Mouse (Mus musculus): ENCODE results near the gene H2-M10.4.
"Not testable (repeated sequence)": the region's sequence is repeated elsewhere in the genome, so short reads cannot be mapped to it uniquely, and the experiment has no call there.

The H2-M10.4 gene

GRCm38 (mm10) chr17:36462234-36462633 lies at the start of gene H2-M10.4:
Gene H2-M10.4, minus strand, starts transcription at chr17:36462334.
- DNase-seq, result no peak

GRCm38 (mm10) chr17:36503910-36504309 lies 41.8 kb upstream of the H2-M10.4 start:
- DNase-seq, result no peak

GRCm38 (mm10) chr17:36500435-36500834 lies 38.3 kb upstream of the H2-M10.4 start:
- no peak for DNase-seq

GRCm38 (mm10) chr17:36488181-36488580 lies 26.0 kb upstream of the H2-M10.4 start:
- not testable (repeated sequence) for DNase-seq

- DNase-seq, result no peak
Measured at GRCm38 (mm10) chr17:36486687-36487230, 24.6 kb upstream of the H2-M10.4 start.

- no peak for DNase-seq
Measured at GRCm38 (mm10) chr17:36483865-36484264, 21.7 kb upstream of the H2-M10.4 start.

GRCm38 (mm10) chr17:36456260-36456659 lies 5.9 kb downstream of the H2-M10.4 start:
- DNase-seq, result no peak

- no peak for DNase-seq
Measured at GRCm38 (mm10) chr17:36431411-36431810, 30.7 kb downstream of the H2-M10.4 start.

GRCm38 (mm10) chr17:36418091-36418754 lies 43.9 kb downstream of the H2-M10.4 start:
- DNase-seq, result peak; percentile 19

GRCm38 (mm10) chr17:36417416-36417815 lies 44.7 kb downstream of the H2-M10.4 start:
- no peak for DNase-seq

- DNase-seq, result no peak
Measured at GRCm38 (mm10) chr17:36415407-36415806, 46.7 kb downstream of the H2-M10.4 start.

GRCm38 (mm10) chr17:36414361-36414760 lies 47.8 kb downstream of the H2-M10.4 start:
- DNase-seq, result no peak

All from thymus, postnatal 4 days (tissue).